Mouse (Mus musculus) CD4-positive helper T cell, adult 2 months (primary cell): ENCODE data around the gene Pfdn6.
"Not testable (repeated sequence)": the region's sequence is repeated elsewhere in the genome, so short reads cannot be mapped to it uniquely, and the experiment has no call there.

Experiments used
- DNase-seq: peaks from one replicate; pipeline ENCODE4 v3.0.0-alpha.2; 2012; ENCODE audit warnings: low read depth, missing footprints, low spot score

Pfdn6 gene

DNA sequence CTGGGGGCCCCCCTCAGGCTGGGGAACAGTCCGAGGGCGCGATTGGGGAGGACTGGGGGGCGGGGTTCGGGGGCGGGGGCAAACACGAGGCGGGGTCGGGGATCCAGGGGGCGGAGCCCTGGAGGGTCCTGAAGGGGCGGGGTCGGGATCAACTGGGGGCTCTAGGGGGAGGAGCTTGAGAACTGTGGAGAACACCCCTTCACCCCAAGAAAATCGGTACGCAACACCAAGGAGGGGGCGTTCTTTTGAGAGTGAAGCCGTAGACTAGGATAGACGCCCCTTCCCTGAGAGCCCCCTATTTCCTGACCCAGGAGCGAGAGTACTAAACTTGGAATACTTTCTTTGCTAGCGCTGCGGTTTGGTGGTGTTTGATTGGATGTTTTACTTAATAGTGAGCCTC, 23.8 kb downstream of the Pfdn6 start:
- no peak for DNase-seq

DNA sequence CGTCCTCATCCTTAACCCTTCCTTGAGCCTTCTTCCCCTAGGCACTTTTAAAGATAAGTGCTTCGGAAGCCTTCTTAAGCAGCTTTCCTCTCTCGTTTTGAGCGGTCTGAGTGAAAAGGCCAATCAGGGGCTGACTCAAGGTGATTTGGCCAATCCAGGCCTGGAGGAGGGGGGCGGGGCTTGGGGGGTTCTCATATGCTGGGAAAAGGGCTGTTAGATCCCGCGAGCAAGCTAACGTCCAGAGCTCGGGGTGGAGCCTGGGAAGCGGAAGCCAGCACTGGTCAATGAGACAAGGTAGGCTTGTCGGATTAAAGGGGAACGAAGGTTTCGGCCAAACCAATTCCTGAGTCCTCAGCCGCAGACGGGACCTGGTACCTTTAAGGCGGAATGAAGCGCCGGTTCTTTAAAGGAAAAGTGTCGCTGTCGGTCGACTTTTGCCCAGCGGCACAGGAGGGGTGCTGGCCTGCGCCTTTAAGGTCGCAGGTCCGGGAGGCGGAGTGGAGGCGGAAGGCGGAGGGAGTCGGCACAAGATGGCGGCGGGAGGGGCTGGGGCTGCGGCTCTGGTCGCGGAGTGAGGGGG, 24.4 kb downstream of the Pfdn6 start, which contains the start of the genes Tapbp and Zbtb22:
Gene Tapbp, plus strand, starts transcription at position 229 of the 580 bp plus-strand sequence.
Gene Zbtb22, plus strand, starts transcription at position 234 of the 580 bp plus-strand sequence.
- peak; percentile 97 for DNase-seq

GRCm38 (mm10) chr17:33914969-33915391, 25.2 kb downstream of the Pfdn6 start:
- peak; percentile 45 for DNase-seq

DNA sequence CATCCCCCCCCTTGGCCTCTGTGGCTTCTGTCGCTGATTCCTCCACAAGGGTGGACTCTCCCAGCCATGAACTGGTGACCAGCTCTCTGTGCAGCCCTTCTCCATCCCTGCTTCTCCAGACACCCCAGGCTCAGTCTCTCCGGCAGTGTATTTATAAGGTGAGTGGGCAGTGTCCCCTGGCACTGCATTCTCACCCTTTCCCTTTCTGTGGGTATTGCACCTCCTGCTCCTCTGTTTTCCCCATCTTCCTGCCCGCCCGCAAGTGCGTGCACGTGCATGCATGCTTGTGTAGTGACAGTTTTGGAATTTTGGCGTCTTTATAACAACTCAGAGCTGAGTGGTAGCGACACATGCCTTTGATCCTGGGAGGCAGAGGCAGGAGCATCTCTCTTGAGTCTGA, 26.2 kb downstream of the Pfdn6 start:
- DNase-seq: no peak

DNA sequence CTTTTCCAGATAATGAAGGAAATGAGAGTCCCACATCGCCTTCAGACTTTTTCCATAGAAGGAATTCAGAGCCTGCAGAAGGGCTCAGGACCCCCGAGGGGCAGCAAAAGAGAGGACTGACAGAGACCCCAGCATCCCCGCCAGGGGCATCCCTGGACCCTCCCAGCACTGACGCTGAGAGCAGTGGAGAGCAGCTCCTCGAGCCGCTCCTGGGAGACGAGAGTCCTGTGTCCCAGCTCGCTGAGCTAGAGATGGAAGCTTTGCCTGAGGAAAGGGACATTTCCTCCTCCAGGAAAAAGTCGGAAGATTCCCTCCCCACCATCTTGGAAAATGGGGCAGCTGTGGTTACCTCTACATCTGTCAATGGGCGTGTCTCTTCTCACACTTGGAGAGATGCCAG, 26.9 kb downstream of the Pfdn6 start:
- DNase-seq: no peak

DNA sequence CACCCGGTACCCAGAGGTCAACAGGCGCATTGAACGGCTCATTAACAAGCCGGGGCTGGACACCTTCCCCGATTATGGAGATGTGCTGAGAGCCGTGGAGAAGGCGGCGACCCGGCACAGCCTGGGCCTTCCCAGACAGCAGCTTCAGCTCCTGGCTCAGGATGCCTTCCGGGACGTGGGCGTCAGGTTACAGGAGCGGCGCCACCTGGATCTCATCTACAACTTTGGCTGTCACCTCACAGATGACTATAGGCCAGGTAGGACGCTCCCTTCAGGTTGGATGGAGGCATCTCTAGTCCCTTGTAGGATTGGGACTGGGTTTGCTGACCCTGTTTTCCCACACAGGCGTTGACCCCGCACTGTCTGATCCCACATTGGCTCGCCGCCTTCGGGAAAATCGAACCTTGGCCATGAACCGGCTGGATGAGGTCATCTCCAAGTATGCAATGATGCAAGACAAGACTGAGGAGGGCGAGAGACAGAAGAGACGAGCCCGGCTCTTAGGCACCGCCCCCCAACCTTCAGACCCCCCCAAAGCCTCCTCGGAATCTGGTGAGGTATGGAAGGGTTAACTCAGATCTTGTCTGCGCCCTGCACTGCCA, 28.2 kb downstream of the Pfdn6 start:
- no peak for DNase-seq

- DNase-seq: no peak
Observed at GRCm38 (mm10) chr17:33911052-33911812, 28.9 kb downstream of the Pfdn6 start.

- peak; percentile 79 for DNase-seq
Observed at GRCm38 (mm10) chr17:33910346-33911051, 29.6 kb downstream of the Pfdn6 start.

- peak; percentile 80 for DNase-seq
Observed at GRCm38 (mm10) chr17:33909869-33910250, 30.3 kb downstream of the Pfdn6 start.

GRCm38 (mm10) chr17:33909077-33909868, 30.9 kb downstream of the Pfdn6 start, which contains the start of gene Daxx:
Gene Daxx (plus strand): TSS chr17:33909414.
- peak; percentile 99 for DNase-seq

DNA sequence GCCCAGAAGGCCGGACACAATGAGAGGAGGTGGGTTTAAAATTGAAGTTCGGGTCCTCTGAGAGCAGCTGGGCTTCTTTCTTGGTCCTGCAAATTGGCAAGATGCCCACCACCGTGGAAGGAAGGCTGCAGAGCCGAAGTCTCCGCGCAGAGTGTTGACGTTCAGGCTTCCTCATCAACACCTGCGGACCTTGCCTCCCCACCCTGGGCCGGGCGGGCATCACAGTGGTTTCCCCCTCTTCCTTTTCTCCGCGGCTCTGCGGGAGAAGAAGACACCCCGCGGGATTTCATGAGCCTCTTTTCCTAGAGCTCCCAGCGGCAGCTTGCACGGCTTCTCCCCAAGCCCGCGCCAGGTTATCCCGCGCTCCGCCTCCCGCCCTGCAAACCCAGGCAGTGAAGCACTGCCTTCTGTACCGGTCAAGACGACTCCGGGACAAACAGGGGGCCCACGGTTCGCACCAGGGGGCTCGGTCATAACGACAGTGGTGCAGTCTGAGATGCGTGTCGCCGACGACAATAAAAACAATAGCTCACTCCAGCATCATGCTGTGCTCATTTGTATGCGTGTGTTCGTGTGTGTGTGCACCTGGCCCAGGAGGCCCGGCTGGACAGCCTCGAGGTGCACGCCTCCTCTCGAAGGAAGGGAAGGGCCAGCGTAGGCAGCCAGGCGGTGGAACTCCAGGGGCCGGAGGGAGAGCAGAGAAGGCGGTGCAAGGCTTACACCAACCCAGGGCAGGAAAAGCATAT, 31.6 kb downstream of the Pfdn6 start:
- DNase-seq: no peak

GRCm38 (mm10) chr17:33904835-33905234, 35.3 kb downstream of the Pfdn6 start, which contains the start of gene Platr17:
Gene Platr17 (plus strand): TSS chr17:33905135.
- not testable (repeated sequence) for DNase-seq

DNA sequence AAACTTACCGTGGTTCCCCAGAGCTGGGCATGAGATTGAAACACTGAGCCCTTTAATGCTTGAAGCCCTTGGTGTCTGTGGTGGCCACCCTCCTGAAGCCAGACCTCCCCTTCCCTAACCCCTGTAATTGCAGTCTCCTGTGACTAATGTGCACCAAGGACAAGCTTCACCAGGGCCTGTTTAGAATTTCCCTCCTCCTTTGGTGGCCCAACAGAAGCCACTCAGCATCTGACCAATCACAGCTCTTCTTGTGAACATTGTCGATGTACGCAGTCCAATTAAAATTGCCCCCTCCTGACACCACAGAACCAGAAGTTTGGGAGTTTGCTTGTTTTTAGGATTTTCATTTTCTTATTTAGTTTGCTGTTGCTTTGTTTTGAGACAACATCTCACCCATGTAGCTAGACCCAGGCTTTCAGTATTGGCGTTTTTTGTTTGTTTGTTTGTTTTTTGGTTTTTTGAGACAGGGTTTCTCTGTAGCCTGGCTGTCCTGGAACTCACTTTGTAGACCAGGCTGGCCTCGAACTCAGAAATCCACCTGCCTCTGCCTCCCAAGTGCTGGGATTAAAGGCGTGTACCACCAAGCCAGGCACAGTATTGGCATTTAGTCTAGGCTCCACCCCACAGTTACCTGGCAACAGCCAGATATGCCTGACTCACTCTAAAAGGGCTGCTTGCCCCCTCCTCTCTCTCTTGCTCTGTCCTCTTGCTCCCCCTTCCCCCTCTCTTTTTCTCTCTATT, 36.1 kb downstream of the Pfdn6 start:
- not testable (repeated sequence) for DNase-seq

DNA sequence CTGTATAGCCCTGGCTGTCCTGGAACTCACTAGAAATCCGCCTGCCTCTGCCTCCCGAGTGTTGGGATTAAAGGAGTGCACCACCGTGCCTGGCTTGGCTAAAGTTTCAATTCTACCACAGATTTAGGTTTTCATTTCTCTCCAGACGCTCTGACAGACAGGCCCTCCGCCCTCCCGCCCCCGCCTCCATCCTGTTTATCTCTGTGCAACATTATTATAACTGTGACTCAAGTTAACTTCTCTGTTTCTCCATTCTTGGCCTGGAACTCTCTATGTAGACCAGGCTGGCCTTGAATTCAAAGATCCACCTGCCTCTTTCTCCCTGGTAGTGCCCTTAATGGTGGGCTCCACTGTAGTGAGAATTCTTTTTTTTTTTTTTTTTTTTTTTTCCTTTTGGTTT, 37.7 kb downstream of the Pfdn6 start:
- peak; percentile 64 for DNase-seq

DNA sequence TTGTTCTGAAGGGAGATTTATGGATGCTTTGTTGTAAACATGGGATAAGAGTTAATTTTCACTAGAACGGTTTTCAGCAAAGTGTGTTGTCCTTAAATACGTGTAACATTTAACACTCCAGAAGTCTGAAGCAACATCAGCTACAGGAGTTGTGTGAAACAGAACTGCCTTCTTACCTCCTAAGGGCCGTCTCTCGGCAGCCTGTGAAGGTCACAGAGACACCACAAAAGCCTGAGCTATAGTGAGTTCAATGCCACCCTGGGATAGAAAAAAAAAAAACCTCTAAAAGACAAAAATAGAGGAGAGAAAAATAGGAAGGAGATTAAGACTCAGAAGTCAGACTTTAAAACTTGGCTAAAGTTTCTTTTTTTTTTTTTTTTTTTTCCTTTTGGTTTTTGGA, 38.1 kb downstream of the Pfdn6 start:
- DNase-seq: no peak

GRCm38 (mm10) chr17:33901653-33902052, 38.5 kb downstream of the Pfdn6 start:
- DNase-seq: no peak

GRCm38 (mm10) chr17:33900989-33901314, 39.2 kb downstream of the Pfdn6 start:
- DNase-seq: no peak

- DNase-seq: no peak
Observed at GRCm38 (mm10) chr17:33900281-33900988, 39.7 kb downstream of the Pfdn6 start.

GRCm38 (mm10) chr17:33899642-33900041, 40.5 kb downstream of the Pfdn6 start:
- DNase-seq: no peak
